Mouse (Mus musculus): ENCODE measurements around the gene Syn3. TPM values are rescaled to one million over a fixed set of nuclear protein-coding genes. Genes with fewer than 3 reads are reported as not detected.

Syn3 gene
- total RNA-seq, 1 experiment: 1.5 TPM

- DNase-seq (ENCODE audit: low read depth, low spot score): peak; percentile 9
- Histone ChIP-seq H3K27ac (ENCODE audit: insufficient read depth, low read depth, low read length, poor library complexity, severe bottlenecking) (no peak overlapping the region), H3K36me3 (ENCODE audit: control insufficient read depth, insufficient read depth, low read length, poor library complexity, severe bottlenecking) (no peaks in the 10 kb centered on the region), H3K9me3 (ENCODE audit: control insufficient read depth, insufficient read depth, low read depth, low read length) (no peaks in the 10 kb centered on the region), H3K4me3 (ENCODE audit: insufficient read depth in 1 of 2, low read depth in 1 of 2, low read length in 2 of 2, poor library complexity in 1 of 2, severe bottlenecking in 1 of 2) (no peak overlapping the region), H3K9ac (ENCODE audit: insufficient read depth, low read depth, low read length, poor library complexity, severe bottlenecking) (no peak overlapping the region), H3K4me1 (ENCODE audit: control insufficient read depth in 2 of 2, insufficient read depth in 2 of 2, low read length in 2 of 2, poor library complexity in 1 of 2) (no peaks in the 10 kb centered on the region)
- in situ Hi-C loops (cut with MboI; ENCODE audit: low sequenced_read_pairs in 2 of 2, unreplicated experiment in 2 of 2): no loop called here
- TF ChIP-seq ZC3H11A (IDR thresholded peaks at IDR 0.05; ENCODE audit: borderline replicate concordance, low read depth, low read length) (no peak), MAFK (IDR thresholded peaks at IDR 0.05; ENCODE audit: insufficient read depth, low read depth, low read length) (no peak), ZNF384 (IDR thresholded peaks at IDR 0.05; ENCODE audit: low read depth, low read length) (no peak), CHD2 (IDR thresholded peaks at IDR 0.05; ENCODE audit: low read depth, low read length) (no peak), HCFC1 (IDR thresholded peaks at IDR 0.05; ENCODE audit: borderline replicate concordance, insufficient read depth, low read length) (no peak)
Observed at GRCm38 (mm10) chr10:86256221-86256620, 242.5 kb downstream of the Syn3 start.

- no peak for TF ChIP-seq CHD2 (IDR thresholded peaks at IDR 0.05; ENCODE audit: low read depth, low read length)
- TF ChIP-seq ZC3H11A (IDR thresholded peaks at IDR 0.05; ENCODE audit: borderline replicate concordance, low read depth, low read length): no peak
- no peak for TF ChIP-seq ZNF384 (IDR thresholded peaks at IDR 0.05; ENCODE audit: low read depth, low read length)
- TF ChIP-seq MAFK (IDR thresholded peaks at IDR 0.05; ENCODE audit: insufficient read depth, low read depth, low read length): no peak
- no peak for TF ChIP-seq HCFC1 (IDR thresholded peaks at IDR 0.05; ENCODE audit: borderline replicate concordance, insufficient read depth, low read length)
- Histone ChIP-seq H3K27ac (ENCODE audit: insufficient read depth, low read depth, low read length, poor library complexity, severe bottlenecking) (no peak overlapping the region), H3K36me3 (ENCODE audit: control insufficient read depth, insufficient read depth, low read length, poor library complexity, severe bottlenecking) (no peaks in the 10 kb centered on the region), H3K4me1 (ENCODE audit: control insufficient read depth in 2 of 2, insufficient read depth in 2 of 2, low read length in 2 of 2, poor library complexity in 1 of 2) (no peaks in the 10 kb centered on the region), H3K9ac (ENCODE audit: insufficient read depth, low read depth, low read length, poor library complexity, severe bottlenecking) (no peak overlapping the region), H3K9me3 (ENCODE audit: control insufficient read depth, insufficient read depth, low read depth, low read length) (no peaks in the 10 kb centered on the region), H3K4me3 (ENCODE audit: insufficient read depth in 1 of 2, low read depth in 1 of 2, low read length in 2 of 2, poor library complexity in 1 of 2, severe bottlenecking in 1 of 2) (no peak overlapping the region)
- DNase-seq (ENCODE audit: low read depth, low spot score): no peak
- in situ Hi-C loops (cut with MboI; ENCODE audit: low sequenced_read_pairs in 2 of 2, unreplicated experiment in 2 of 2): no loop called here
Observed at GRCm38 (mm10) chr10:86250149-86250922, 248.4 kb downstream of the Syn3 start.

GRCm38 (mm10) chr10:86249283-86249682 lies 249.4 kb downstream of the Syn3 start:
- no peak for DNase-seq (ENCODE audit: low read depth, low spot score)
- H3K4me3 ChIP-seq (ENCODE audit: insufficient read depth in 1 of 2, low read depth in 1 of 2, low read length in 2 of 2, poor library complexity in 1 of 2, severe bottlenecking in 1 of 2): no peak overlapping the region
- H3K9me3 ChIP-seq (ENCODE audit: control insufficient read depth, insufficient read depth, low read depth, low read length): no peaks in the 10 kb centered on the region
- no peak for TF ChIP-seq MAFK (IDR thresholded peaks at IDR 0.05; ENCODE audit: insufficient read depth, low read depth, low read length)
- TF ChIP-seq ZC3H11A (IDR thresholded peaks at IDR 0.05; ENCODE audit: borderline replicate concordance, low read depth, low read length): no peak
- no peak for TF ChIP-seq ZNF384 (IDR thresholded peaks at IDR 0.05; ENCODE audit: low read depth, low read length)
- no peak for TF ChIP-seq HCFC1 (IDR thresholded peaks at IDR 0.05; ENCODE audit: borderline replicate concordance, insufficient read depth, low read length)
- no peak for TF ChIP-seq CHD2 (IDR thresholded peaks at IDR 0.05; ENCODE audit: low read depth, low read length)
- in situ Hi-C loops (cut with MboI; ENCODE audit: low sequenced_read_pairs in 2 of 2, unreplicated experiment in 2 of 2): no loop called here
- no peaks in the 10 kb centered on the region for H3K36me3 ChIP-seq (ENCODE audit: control insufficient read depth, insufficient read depth, low read length, poor library complexity, severe bottlenecking)
- H3K9ac ChIP-seq (ENCODE audit: insufficient read depth, low read depth, low read length, poor library complexity, severe bottlenecking): no peak overlapping the region
- H3K4me1 ChIP-seq (ENCODE audit: control insufficient read depth in 2 of 2, insufficient read depth in 2 of 2, low read length in 2 of 2, poor library complexity in 1 of 2): no peaks in the 10 kb centered on the region
- H3K27ac ChIP-seq (ENCODE audit: insufficient read depth, low read depth, low read length, poor library complexity, severe bottlenecking): no peak overlapping the region

GRCm38 (mm10) chr10:86248807-86249206 lies 249.9 kb downstream of the Syn3 start:
- Histone ChIP-seq H3K27ac (ENCODE audit: insufficient read depth, low read depth, low read length, poor library complexity, severe bottlenecking) (no peak overlapping the region), H3K4me3 (ENCODE audit: insufficient read depth in 1 of 2, low read depth in 1 of 2, low read length in 2 of 2, poor library complexity in 1 of 2, severe bottlenecking in 1 of 2) (no peak overlapping the region), H3K4me1 (ENCODE audit: control insufficient read depth in 2 of 2, insufficient read depth in 2 of 2, low read length in 2 of 2, poor library complexity in 1 of 2) (no peaks in the 10 kb centered on the region), H3K9ac (ENCODE audit: insufficient read depth, low read depth, low read length, poor library complexity, severe bottlenecking) (no peak overlapping the region), H3K36me3 (ENCODE audit: control insufficient read depth, insufficient read depth, low read length, poor library complexity, severe bottlenecking) (no peaks in the 10 kb centered on the region), H3K9me3 (ENCODE audit: control insufficient read depth, insufficient read depth, low read depth, low read length) (no peaks in the 10 kb centered on the region)
- TF ChIP-seq ZC3H11A (IDR thresholded peaks at IDR 0.05; ENCODE audit: borderline replicate concordance, low read depth, low read length) (no peak), CHD2 (IDR thresholded peaks at IDR 0.05; ENCODE audit: low read depth, low read length) (no peak), HCFC1 (IDR thresholded peaks at IDR 0.05; ENCODE audit: borderline replicate concordance, insufficient read depth, low read length) (no peak), MAFK (IDR thresholded peaks at IDR 0.05; ENCODE audit: insufficient read depth, low read depth, low read length) (no peak), ZNF384 (IDR thresholded peaks at IDR 0.05; ENCODE audit: low read depth, low read length) (no peak)
- no peak for DNase-seq (ENCODE audit: low read depth, low spot score)
- in situ Hi-C loops (cut with MboI; ENCODE audit: low sequenced_read_pairs in 2 of 2, unreplicated experiment in 2 of 2): no loop called here
